Mouse (Mus musculus) bone marrow, adult 2 months (tissue): ENCODE measurements around the gene Nav2.

Experiments used
- CTCF ChIP-seq: fragments of 200-500 bp; IDR thresholded peaks from 2 replicates; pipeline ENCODE4 v1.5.1; 2011; ENCODE audit warnings: low read length, control low read depth; ENCODE audit not compliant: control insufficient read depth, insufficient read depth
- POLR2A ChIP-seq: fragments of 200-500 bp; IDR thresholded peaks from 2 replicates; pipeline ENCODE4 v1.6.1; 2011; ENCODE audit warnings: low read depth, mild to moderate bottlenecking, control low read depth, low read length, borderline replicate concordance; ENCODE audit not compliant: control insufficient read depth

GRCm38 (mm10) chr7:49176590-49177201, 268.2 kb downstream of the Nav2 start:
- TF ChIP-seq CTCF (no peak), POLR2A (no peak)
